Mouse (Mus musculus): ENCODE results near the gene Tmprss11b.

Tmprss11b gene

GRCm38 (mm10) chr5:86676262-86676661, at the start of gene Tmprss11b:
Gene Tmprss11b (minus strand): TSS chr5:86676362.
- no peak for DNase-seq

- DNase-seq: no peak
Observed at GRCm38 (mm10) chr5:86725021-86725420, 48.9 kb upstream of the Tmprss11b start.

- DNase-seq: no peak
Observed at GRCm38 (mm10) chr5:86722820-86723460, 46.8 kb upstream of the Tmprss11b start.

GRCm38 (mm10) chr5:86714967-86715366, 38.8 kb upstream of the Tmprss11b start:
- no peak for DNase-seq

- no peak for DNase-seq
Observed at GRCm38 (mm10) chr5:86704923-86705322, 28.8 kb upstream of the Tmprss11b start.

GRCm38 (mm10) chr5:86684667-86685066, 8.5 kb upstream of the Tmprss11b start:
- peak; percentile 36 for DNase-seq

- peak; percentile 7 for DNase-seq
Observed at GRCm38 (mm10) chr5:86649185-86649584, 27.0 kb downstream of the Tmprss11b start.

GRCm38 (mm10) chr5:86640795-86641194, 35.4 kb downstream of the Tmprss11b start:
- DNase-seq: no peak

- no peak for DNase-seq
Observed at GRCm38 (mm10) chr5:86632324-86632723, 43.8 kb downstream of the Tmprss11b start, which contains the start of gene Tmprss11f. Gene Tmprss11f (minus strand): TSS chr5:86632424.

GRCm38 (mm10) chr5:86630700-86631099, 45.5 kb downstream of the Tmprss11b start:
- DNase-seq: no peak

GRCm38 (mm10) chr5:86621778-86622177, 54.4 kb downstream of the Tmprss11b start:
- DNase-seq: no peak
